Mouse (Mus musculus) stomach, postnatal 0 days (tissue): ENCODE measurements around the gene Pld6.

Source experiments
- CTCF ChIP-seq: IDR thresholded peaks from 2 replicates; pipeline ENCODE4 v1.5.1; 2016; ENCODE audit warnings: antibody characterized with exemption, low read depth, mild to moderate bottlenecking, moderate library complexity
- EP300 ChIP-seq: optimal IDR thresholded peaks from 2 replicates; pipeline ENCODE3; 2016; ENCODE audit warnings: antibody characterized with exemption

DNA sequence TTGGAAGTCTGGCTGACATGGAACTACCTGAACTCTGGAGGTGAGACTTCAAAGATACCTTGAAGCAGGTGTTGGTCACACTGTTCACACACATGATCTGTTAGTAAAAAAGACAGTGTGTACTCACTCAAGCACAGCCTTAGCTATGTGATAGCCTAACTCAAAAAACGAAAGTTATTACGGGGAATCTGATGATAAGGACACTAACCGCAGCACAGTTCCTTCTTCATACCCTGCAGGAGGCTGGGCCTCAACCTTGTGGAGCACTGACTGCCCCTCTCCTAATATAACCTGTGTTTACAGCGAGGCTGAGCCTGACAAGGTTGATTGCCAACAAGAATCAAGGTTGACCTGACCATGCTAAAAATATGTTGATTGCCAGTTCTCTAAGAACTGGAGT, 12.9 kb downstream of the Pld6 start:
- TF ChIP-seq CTCF (no peak), EP300 (no peak)
